Mouse (Mus musculus) left cerebral cortex, adult 18-20 months (tissue): Measurements from ENCODE around the gene Tmed9. TPM values are rescaled to one million over a fixed set of nuclear protein-coding genes. Genes with fewer than 3 reads are reported as not detected.
A peak's percentile ranks its signal among the peaks of the same experiment; 100 is the strongest.
"Not testable (repeated sequence)": the region's sequence is repeated elsewhere in the genome, so short reads cannot be mapped to it uniquely, and the experiment has no call there.

Experiments used
- DNase-seq, 2 experiments: peaks; one replicate each; pipeline ENCODE4 v3.0.0; 2021 to 2022; ENCODE audit warnings: low spot score in 2 of 2, mixed read lengths in 1 of 2
- total RNA-seq, 2 experiments: library from RNA; stranded (reverse); gene quantifications; 2 replicates each; pipeline ENCODE4 v1.2.3; 2021

Tmed9 gene
- total RNA-seq, 2 experiments from 2014 or later: 133 to 142 TPM

- no peak for DNase-seq
Observed at GRCm38 (mm10) chr13:55563266-55563879, 10.2 kb upstream of the Tmed9 start.

DNA sequence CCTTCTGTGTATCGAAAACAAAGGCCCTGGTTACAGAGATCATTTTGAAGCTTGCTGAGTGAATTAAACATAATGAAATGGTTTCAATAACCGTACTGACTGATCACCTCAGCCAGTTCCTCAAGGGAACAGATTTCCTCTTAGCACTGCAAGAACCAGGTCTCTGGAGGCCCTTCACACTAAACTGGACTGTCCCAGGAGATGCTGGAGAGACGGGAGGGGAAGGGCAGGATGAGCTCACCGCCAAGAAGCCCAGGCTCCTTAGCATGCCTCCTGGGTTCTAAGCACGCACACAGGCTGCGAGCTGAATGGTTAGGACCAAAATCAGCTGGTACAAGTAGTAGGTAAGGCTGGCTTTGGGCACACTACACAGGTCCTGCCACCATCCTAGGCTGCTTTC is 6.5 kb upstream of the Tmed9 start:
- no peak for DNase-seq

GRCm38 (mm10) chr13:55567949-55568348 is 5.6 kb upstream of the Tmed9 start:
- no peak for DNase-seq

DNA sequence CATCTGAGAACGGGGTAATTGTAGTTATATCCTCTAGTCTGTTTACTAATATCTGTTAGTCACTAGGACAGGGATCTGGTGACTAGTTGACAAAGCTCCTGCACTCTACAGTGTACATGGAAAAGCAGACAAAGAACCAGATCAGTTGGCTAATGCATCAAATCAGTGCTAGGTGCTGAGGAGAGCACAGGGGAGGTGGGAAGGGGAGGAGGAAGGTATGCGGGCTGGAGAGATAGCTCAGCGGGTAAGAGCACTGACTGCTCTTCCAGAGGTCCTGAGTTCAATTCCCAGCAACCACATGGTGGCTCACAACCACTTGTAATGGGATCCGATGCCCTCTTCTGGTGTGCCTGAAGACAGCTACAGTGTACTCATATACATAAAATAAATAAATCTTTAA is 5.0 kb upstream of the Tmed9 start:
- DNase-seq: not testable (repeated sequence)

DNA sequence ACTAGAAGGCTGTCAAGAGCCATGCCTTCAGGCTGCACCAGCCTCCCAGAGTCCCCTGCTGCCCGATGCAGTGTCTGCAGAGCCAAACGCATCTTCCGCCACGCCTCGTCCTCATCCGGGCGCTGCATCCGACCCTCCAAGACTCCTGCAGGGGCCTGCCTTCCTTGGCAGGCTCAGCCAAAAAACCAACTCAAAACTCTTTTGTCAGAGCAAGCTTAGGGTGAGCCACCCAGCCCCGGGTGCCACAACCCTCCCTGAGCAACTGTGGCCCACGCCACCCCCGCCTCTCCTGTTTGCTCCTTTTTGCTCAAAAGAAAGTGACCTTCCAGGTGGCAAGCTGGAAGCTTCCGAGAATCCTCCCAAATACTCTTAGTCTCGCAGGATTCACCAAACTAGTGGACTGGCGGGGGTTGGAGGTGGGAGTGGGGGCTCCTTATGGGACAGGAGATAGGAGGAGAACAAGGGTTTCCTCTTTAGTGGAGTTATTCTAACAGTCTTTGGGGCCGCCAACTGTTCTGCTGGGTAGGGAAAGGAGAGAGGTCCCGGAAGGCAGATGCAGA is 3.7 kb upstream of the Tmed9 start:
- DNase-seq: no peak

DNA sequence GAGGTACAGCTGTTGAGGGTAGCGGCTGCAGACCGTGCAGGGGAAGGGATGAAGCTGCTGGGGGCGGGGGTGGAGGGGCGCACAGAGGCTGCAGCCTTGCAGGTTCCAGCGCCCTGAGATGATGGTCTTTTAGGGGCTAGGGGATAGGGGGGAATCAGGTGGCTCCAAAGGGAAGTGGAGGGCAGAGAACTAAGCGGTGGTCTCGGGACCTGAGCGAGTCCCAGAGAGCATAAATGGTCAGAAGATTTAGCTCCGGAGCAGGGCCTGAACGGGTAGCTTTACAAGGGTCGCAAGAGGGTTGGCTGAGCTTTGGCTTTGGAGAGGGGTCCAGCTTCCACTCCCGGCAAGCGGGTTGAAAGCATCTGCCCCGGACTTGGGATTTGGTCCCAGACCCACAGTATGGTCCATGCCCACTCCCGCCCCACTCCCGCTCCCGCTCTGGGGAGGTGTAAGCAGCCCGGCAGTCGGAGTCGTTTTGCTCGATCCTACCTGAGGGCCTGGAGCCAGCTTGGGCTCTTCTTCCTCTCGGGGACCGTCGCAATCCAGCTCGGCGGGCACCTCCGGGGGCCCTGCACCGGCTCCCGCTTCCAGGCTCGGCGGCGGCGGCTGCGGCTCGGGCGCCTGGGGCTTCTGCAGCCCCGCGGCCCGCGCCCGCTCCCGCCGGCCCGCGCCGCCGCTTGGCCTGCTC is 3.1 kb upstream of the Tmed9 start:
- DNase-seq: peak in 1 of 2 experiments; percentile 31

- peak; percentile 93 to 95 for DNase-seq
Observed at GRCm38 (mm10) chr13:55571027-55571751, 2.3 kb upstream of the Tmed9 start, which contains the start of gene Fam193b. Fam193b (minus strand) TSS chr13:55571120.

- DNase-seq: no peak
Observed at GRCm38 (mm10) chr13:55571977-55572376, 1.6 kb upstream of the Tmed9 start.

DNA sequence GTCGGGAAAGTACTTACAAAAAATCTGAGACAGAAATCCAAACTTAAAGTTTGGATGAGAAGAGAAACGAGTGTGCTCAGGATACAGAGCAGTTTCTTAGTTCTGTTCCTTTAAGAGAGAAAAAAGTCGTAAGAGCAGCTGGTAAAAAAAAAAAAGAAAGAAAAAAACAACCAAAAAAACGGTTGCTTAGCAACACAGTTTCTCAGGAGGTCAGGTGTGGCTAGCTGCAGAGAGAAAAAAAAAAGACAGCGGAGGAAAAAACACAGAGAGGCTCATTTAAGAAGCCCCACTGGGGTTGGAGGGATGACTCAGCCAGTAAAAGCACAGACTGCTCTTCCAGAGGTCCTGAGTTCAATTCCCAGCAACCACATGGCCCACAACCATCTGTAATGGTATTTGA is 789 bp downstream of the Tmed9 start:
- DNase-seq: no peak

DNA sequence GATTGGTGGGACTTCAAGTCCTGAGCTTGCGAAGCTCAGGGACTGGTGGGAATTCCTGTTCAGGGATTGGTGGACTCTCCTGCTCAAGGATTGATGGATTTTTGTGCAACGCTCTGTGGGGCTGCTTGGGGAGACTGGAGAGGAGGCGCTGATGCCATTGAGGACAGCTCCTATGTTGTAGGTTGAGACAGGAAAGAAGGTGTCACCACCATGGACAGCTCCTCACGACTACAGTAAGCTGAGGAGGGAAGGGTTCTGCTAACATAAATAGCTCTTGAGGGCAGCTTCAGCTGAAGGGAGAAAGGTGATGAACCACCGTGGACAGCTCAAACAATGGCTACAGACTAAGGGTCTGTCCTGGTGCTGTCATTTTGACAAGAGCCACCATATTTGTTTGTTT is 2.4 kb downstream of the Tmed9 start:
- DNase-seq: no peak

DNA sequence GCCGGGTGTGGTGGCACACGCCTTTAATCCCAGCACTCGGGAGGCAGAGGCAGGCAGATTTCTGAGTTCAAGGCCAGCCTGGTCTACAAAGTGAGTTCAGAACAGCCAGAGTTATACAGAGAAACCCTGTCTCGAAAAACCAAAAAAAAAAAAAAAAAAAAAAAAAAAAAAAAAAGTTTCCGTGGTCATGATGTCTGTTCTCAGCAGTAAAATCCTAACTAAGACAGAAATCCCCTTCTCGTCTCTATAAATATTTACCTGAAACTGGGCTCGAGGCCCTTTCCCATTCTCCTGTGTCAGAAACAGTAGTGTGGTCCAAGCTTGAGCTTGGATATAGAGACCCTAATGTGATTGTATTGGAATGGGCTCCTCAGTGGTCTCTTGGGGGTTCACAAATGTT is 3.3 kb downstream of the Tmed9 start:
- DNase-seq: not testable (repeated sequence)

- DNase-seq: no peak
Observed at GRCm38 (mm10) chr13:55578086-55578485, 4.6 kb downstream of the Tmed9 start.

DNA sequence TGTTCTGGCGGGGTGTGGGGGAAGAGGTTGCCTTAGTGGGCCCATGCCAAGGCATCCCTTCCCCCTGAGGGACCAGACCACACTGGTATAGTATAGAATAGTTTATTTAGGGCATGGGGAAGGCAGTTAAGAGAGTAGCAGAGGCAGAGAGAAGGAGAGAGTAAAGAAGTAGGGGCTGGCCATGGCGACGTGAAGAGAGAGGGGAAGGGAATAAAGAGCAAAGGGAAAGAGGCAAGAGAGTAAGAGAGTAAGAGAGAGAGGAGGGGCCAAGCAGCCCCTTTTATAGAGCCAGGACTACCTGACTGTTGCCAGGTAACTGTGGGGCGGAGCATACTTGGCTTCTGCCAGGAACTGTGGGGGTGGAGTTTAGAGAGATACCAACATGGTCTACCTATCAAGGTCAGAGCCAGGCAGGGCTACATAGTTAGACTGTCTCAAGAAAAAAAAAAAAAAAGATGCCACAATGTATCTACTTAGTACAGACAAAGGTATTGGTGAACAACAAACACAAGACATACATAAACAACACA is 18.5 kb downstream of the Tmed9 start:
- no peak for DNase-seq

DNA sequence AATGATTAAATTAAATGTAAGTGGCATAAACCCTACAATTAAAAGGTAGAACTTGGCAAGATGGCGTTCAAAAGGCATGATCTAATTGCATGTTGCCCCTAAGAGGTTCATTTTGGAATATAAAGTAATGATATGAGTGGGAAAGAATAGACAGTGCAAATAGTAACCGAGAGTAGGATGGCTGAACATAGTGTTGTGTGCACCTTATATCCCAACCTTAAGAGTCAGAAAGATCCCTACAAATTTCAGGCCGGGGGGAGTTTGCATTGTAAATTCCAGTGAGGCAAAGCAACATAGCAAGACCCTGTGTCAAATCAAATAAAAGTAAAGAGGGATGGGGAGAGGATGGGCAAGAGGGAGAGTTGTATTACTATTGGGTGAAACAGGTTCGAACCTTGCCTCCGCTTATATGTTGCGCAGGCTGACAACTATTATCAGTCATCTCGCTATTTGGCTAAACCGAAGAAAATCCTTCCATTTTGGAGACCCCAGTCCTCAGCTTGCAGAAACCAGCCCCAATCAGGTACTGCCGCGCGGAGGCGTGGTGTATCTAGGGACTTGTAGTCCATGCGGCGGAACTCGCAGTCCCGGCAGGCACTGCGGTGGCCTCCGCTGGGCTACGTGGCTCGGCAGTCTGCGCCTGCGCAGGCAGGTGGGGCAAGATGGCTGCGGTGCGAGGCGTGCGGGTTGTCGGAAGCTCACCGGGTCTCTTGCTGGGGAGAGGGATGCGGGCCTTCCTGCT is 19.2 kb downstream of the Tmed9 start:
- DNase-seq: peak; percentile 97 to 98

DNA sequence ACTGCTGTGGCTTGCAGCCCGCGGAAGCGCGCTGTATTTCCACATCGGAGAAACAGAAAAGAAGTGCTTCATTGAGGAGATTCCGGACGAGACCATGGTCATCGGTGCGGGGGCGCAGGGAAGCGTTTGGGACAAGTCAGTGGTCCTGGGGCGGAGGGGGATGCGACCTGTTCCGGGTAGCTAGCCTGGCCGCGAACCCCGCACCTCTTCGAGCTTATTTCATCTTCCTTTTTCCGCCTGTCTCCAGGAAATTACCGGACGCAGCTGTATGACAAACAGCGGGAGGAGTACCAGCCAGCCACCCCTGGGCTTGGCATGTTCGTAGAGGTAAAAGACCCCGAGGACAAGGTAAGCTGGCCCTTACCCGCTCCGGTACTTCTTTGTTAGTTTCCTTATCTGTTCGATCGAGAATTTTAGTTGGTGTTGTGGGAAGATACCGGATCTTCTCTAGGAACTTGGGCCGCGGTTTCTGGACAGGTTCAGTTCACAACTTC is 19.8 kb downstream of the Tmed9 start:
- DNase-seq: no peak

GRCm38 (mm10) chr13:55595375-55595774 is 21.8 kb downstream of the Tmed9 start:
- DNase-seq: peak; percentile 71 to 87

GRCm38 (mm10) chr13:55596802-55597201 is 23.3 kb downstream of the Tmed9 start:
- DNase-seq: peak in 1 of 2 experiments; percentile 49

- DNase-seq: peak; percentile 82 to 87
Observed at GRCm38 (mm10) chr13:55599566-55600540, 26.3 kb downstream of the Tmed9 start, which contains the start of gene B4galt7. B4galt7 (plus strand) TSS chr13:55599896.

- DNase-seq: no peak
Observed at GRCm38 (mm10) chr13:55600657-55601056, 27.1 kb downstream of the Tmed9 start.
